Mouse (Mus musculus) layer of hippocampus, adult 2 months (tissue): ENCODE measurements around the gene Adgrg6. TPM values are rescaled to one million over a fixed set of nuclear protein-coding genes. Genes with fewer than 3 reads are reported as not detected.

Source experiments
- DNase-seq, 2 experiments: peaks; one replicate each; pipeline ENCODE4 v3.0.0; 2022; ENCODE audit warnings: low spot score in 2 of 2
- H3K27ac ChIP-seq: fragments of 200-600 bp; 2 replicates; pipeline ENCODE4 v1.8.1; 2022
- H3K4me3 ChIP-seq: fragments of 200-600 bp; 2 replicates; pipeline ENCODE4 v1.8.1; 2022; ENCODE audit warnings: mild to moderate bottlenecking
- CTCF ChIP-seq: fragments of 200-600 bp; conservative IDR thresholded peaks from 2 replicates; pipeline ENCODE4 v1.8.1; 2022; ENCODE audit warnings: antibody characterized with exemption, mild to moderate bottlenecking, moderate library complexity
- long read RNA-seq, 2 experiments: library from polyadenylated mRNA; stranded (forward); transcript quantifications; one replicate each; pipeline ENCODE4 v2.0.0; 2021; ENCODE audit warnings: borderline mapping rate in 2 of 2
- total RNA-seq, 2 experiments: library from RNA; stranded (reverse); gene quantifications; 2 replicates each; pipeline ENCODE4 v1.2.3; 2021

Gene Adgrg6
- 1 to 10 TPM in 1 of 2 experiments, under 1 TPM in 1; 0.59 to 1.2 TPM for total RNA-seq
- long read RNA-seq, experiment 1, partial matches to known transcripts, result 0 of 1 reads
- long read RNA-seq, experiment 1, other reads (novel, unspliced or antisense), result 1 of 1 reads
- long read RNA-seq, experiment 2, result 0 reads

DNA sequence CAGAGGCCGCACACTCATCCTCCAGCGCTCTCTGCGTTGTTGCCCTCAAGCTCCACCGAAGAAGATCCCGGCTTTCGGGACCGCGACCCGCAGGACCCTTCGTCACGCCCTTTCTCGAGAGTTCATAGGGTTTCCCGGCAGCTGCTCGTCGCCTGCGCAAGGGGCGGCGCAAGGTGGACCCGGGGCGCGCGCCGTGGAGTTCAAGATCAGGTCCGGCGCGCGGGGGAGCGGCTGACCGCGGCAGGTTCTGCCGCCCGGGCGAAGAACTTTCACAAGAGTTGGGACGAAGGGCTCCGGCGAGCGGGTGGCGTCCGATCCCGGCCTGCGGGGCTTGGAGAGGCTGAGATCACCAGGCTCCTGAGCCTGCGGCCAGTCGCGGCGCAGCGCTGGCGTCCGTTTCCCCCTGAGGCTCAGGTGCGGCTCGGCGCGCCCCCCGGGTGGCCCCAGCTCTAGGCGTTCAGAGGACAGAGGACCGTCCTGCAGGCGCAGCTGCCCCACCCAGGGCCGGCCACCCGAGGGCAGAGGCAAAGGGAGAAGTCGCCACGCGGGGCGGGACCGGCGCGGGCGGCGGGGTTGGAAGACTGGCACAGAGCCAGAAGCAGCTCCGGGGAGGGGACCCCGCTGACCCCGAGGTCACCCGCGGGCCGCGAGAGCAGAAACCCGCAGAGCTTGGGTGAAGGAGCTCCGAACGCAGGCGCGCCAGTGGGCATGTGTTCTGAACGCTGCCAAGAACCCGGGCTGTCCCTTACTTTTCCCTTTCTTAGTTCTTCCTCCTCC, at the start of gene Adgrg6:
TSS of gene Adgrg6 (minus strand) at position 719 of the 777 bp plus-strand sequence.
- TF ChIP-seq CTCF, result no peak

DNA sequence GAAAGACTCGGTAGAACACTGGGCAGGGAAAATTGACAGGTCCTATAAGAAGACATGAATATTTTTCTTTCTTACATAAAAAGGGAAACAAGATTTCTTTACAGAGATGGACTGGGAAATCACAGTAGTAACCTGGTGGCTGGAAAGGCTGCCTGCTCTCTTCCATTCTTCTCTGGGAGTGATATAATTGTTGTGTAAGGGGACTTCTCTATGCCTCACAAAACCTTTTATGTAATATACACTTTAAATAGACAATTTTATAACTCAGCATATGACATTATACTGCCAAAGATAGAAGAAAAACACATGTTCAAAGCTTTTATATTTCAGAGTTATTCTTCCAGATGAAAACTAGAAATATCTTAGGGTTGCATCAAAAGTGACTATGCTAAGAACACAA, 46.8 kb upstream of the Adgrg6 start:
- Histone ChIP-seq H3K4me3 (no peak overlapping the region), H3K27ac (no peak overlapping the region)
- TF ChIP-seq CTCF, result no peak
- DNase-seq, result no peak

More for the DNA sequence above, at the start of gene Adgrg6:
- no peak within 1 kb of the TSS for H3K27ac ChIP-seq
- H3K4me3 ChIP-seq, result peak within 1 kb of the TSS; percentile 63
- no peak for DNase-seq

DNA sequence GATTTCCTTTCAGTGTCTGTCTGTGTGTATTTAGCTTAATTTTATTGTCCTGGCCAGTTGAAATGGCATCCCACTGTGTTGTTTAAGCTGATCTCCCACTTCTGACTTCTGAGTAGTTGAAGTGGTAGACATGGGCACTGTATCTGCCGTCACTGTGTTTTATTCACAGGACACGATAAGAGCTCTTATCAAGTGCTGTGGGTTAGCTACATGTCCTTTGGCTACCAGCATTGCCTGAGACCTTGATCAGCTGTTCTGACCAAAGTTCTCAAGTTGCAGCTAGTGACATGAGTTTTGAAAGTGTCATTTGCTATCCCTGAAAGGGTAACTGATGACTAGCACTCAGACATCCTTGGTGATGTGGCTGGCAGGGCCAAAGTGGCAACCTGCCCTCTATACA, 45.4 kb upstream of the Adgrg6 start:
- H3K4me3 ChIP-seq, result no peak overlapping the region
- no peak for TF ChIP-seq CTCF
- no peak for DNase-seq
- H3K27ac ChIP-seq, result no peak overlapping the region

DNA sequence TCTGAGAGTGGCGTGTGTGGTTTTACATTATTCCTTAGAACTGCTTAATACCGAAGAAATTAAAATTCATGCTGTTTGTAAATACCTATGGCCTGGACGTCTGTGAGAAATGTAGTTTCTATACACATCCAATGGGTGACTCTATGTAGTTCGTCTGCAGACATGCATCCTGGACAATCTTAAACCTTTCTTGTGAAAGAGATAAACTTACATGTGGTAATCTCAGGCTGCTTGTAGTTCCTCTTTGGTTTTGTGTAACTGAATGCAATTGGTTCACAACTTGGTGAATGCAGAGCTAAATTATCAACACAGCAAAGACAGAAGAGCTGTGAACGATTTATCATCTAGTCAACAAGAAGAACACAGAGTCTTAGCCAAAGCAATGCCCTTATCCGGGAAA, 44.2 kb upstream of the Adgrg6 start:
- H3K4me3 ChIP-seq, result no peak overlapping the region
- no peak for TF ChIP-seq CTCF
- no peak for DNase-seq
- H3K27ac ChIP-seq, result no peak overlapping the region

DNA sequence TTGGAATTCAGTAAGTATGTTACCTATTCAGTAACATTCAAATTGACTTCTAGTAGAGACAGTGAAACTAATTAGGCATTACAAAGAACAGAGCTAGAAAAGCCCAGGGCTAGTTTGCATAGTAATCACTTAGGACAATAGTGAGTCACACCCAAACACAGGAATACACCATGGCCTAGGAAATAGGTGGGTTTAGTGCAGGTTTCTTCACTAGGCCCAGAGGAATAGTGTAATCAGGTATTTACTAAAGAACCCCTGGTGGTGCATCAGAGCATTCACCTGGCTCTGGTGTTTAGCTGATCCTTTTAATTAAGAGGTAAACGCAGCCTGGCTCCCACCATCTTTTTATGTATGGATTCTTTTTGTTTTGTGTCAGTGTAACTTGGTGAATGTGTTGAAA, 38.0 kb upstream of the Adgrg6 start:
- DNase-seq, result no peak
- no peak for TF ChIP-seq CTCF
- no peak overlapping the region for H3K4me3 ChIP-seq
- no peak overlapping the region for H3K27ac ChIP-seq

DNA sequence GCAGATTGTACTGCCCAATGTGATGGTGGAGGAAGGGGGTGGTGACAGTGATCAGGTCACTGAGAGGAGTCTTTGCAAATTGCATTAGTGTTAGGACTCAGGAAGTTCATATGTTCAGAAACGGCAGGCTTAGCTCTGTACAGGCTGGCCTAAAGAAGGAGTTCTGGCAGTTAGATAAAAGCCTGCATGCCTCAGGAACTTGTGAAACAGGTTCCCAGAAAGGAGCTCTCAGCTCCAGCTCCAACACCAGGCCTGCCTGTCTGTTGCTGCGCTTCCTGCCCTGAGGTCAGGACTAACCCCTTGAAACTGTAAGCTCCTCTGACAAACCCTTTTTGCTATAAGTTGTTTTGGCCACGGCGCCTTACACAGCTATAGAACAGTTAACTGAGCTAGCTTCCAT, 28.8 kb upstream of the Adgrg6 start:
- no peak overlapping the region for H3K27ac ChIP-seq
- no peak overlapping the region for H3K4me3 ChIP-seq
- DNase-seq, result no peak
- TF ChIP-seq CTCF, result no peak

DNA sequence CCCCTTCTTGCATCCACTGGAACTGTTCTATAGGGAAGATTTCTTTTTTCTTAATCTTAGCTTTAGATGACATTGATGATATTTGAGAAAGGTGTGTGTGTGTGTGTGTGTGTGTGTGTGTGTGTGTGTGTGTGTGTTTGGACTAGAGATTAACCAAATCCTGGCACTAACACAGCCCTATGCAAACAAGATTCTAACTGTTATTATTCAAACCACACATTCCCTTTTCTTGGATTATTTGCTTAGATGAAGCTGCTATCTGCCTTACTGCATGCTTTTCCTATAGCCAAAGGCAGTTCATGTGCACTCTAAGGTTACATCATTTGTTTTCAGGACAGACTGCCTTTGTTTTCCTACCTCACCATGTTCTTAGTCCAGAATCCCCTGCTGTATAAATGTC, 25.7 kb upstream of the Adgrg6 start:
- no peak for DNase-seq
- H3K4me3 ChIP-seq, result no peak overlapping the region
- no peak for TF ChIP-seq CTCF
- H3K27ac ChIP-seq, result no peak overlapping the region

DNA sequence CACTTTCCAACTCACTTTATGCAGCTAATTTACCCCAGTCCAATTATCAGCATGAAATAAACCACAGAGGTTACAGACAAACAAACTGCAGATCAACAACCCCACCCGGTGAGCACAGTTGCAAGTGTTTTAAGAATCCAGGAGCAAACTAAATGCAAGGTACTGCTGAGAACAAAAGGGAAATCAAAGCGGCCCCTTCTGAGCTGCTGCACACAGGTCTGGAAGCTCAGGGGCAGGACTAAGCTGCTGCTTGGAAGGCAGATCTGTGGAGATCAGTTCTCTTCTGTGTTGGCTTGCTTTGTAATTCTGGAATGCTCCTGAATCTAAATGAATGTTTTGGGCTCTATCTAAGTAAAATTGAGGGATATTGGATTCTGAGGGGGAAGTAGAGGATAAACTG, 25.2 kb upstream of the Adgrg6 start:
- no peak for TF ChIP-seq CTCF
- Histone ChIP-seq H3K27ac (no peak overlapping the region), H3K4me3 (no peak overlapping the region)
- no peak for DNase-seq

DNA sequence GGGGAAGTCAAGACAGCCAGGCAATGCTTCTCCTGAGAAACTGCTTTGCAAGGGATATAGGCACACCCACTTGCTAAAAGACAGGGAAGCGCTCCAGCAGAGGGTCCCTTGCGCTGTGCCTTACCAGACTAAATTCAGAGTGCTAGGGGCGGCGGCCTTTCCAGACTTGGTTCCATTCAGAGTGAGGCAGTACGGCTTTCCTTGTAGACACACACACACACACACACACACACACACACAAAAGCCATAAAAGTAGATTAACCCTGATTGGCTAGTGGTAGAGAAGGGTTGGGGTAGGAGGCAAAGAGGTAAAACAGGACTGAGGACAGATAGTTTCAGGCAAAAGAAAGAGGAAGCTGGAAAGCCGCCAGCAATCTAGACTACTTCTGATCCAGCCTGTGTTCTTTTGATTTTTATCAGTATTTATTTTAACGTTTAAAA, 672 bp upstream of the Adgrg6 start:
- no peak for DNase-seq
- no peak for TF ChIP-seq CTCF
- Histone ChIP-seq H3K27ac (no peak overlapping the region), H3K4me3 (no peak overlapping the region)

DNA sequence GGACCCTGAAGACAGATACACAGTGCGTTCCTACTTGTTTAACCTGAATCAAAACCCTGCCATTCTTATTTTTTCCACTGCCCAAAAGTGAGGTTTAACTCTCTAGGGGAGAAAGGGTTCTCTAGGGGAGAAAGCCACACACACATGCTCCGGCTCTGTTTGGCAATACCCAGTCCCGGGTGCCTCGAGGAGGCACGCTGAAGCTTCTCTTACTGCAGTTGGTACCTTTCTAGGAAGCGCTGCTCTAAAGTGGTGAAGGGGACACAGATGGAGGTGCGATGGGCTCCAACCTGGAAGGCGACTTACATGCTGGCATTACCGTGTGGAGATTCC, 885 bp downstream of the Adgrg6 start:
- Histone ChIP-seq H3K27ac (no peak overlapping the region), H3K4me3 (peak overlapping the region; percentile 63)
- no peak for TF ChIP-seq CTCF
- no peak for DNase-seq

DNA sequence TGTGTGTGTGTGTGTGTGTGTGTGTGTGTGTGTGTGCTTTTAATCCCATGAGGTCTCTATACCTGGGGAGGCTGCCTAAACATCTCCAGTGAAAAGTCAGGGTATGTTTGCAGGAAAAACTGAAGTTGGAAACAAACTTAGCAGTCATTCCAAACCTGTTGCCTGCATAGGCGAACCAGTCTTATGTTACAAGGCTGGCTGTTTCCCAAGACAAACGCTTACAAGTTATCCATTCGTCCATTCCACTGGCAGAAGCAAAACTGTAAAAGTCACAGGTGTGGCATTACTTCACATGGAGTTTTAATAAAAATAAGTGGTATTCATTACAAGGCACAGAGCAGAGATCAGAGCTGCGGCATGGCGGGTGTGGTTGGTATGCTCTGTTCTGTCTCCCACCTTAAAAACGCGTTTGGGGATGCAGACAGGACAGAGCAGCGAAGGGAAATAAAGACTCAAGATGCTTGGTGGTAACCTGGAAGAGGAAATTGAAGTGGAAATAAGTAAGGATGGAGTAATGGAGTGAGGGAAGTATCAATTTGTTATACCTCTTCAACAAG, 1.9 kb downstream of the Adgrg6 start:
- TF ChIP-seq CTCF, result no peak
- DNase-seq, result no peak
- Histone ChIP-seq H3K4me3 (no peak overlapping the region), H3K27ac (no peak overlapping the region)

DNA sequence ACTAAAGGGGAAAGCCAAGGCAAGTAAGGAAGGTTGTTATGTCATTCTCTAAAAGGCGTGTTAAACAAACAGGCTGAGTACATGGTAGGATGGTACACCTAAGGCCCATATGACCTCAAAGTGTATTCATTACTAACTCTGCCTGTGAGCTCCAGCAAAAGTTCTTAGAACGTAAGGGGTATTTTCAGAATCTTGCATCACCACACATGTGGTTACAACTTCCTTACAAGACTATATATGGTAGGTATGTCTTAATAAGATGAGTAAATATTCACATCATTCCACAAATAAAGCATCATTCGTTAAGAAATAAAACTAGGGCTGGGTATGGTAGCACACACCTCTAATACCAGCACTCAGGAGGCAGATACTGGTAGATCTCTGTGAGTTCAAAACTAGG, 8.4 kb downstream of the Adgrg6 start:
- Histone ChIP-seq H3K27ac (no peak overlapping the region), H3K4me3 (no peak overlapping the region)
- DNase-seq, result no peak
- TF ChIP-seq CTCF, result no peak

DNA sequence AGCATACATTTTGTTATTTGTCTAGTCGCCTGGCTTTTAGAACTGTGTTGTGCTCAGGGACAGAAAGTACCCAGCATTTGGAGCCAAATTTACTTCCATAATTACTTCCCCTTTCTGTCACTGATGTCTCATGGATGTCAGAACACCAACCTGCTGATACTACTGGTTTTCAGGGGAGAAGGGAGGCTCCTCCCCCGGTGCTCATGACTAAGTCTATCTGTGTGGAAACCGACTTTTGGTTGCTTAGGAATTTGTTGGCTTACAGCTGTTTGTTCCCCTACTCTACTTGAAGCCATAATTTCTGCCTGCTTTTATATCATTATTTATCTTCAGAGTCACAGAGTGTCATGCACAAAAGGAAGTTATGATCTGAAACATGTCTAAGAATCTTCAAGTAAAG, 14.4 kb downstream of the Adgrg6 start:
- no peak for DNase-seq
- Histone ChIP-seq H3K27ac (no peak overlapping the region), H3K4me3 (no peak overlapping the region)
- no peak for TF ChIP-seq CTCF

DNA sequence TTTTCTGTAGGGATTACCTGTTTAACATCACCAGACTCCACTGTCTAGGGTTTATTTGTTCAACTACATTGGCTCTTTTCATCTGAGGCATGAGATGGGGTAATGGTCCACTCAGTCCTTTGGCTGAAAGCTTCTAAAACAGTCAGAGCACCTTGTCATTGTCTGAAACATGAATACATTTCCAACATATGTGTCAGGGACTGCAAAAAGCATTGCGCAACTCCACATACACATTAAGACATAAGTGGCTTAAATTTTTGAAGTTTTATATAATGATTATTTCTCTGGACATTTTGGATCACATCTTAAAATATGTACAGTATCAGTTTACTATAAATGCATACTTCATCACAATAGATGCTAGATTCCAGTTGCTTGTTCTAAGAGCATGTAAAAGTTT, 14.8 kb downstream of the Adgrg6 start:
- no peak for DNase-seq
- no peak for TF ChIP-seq CTCF
- Histone ChIP-seq H3K27ac (no peak overlapping the region), H3K4me3 (no peak overlapping the region)
